Mouse (Mus musculus): ENCODE measurements around the gene Lrrc20.

DNA sequence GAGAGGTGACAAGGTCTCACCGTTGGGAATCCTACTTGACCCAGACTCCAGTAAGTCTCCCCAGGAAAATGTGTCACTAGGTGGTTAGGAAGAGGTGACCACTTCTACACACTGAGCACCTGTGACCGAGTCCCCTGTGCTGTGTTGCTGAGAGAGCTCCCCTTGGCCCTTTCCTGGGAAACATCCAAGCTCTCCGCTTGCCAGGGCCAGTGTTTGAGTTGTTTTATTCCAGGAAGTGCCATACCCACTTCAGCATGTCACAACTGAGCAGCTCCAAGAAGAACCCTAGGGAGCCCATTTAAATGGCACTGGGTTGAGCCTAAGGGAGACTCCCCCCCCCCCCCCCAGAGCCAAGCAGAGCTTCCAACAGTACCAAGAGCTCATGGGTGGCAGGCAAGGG, 150.9 kb downstream of the Lrrc20 start:
- TF ChIP-seq CTCF (IDR thresholded peaks at IDR 0.05; ENCODE audit: borderline replicate concordance, control insufficient read depth, extremely low read depth, insufficient read depth, low read length, poor library complexity) (no peak), POLR2A (IDR thresholded peaks at IDR 0.05; ENCODE audit: control insufficient read depth, extremely low read depth, insufficient read depth, low read length, poor library complexity) (no peak)
